Mouse (Mus musculus) forebrain, embryonic 14.5 days (tissue): ENCODE data around the gene Trim26. TPM values are rescaled to one million over a fixed set of nuclear protein-coding genes. Genes with fewer than 3 reads are reported as not detected.
"Not testable (repeated sequence)": the region's sequence is repeated elsewhere in the genome, so short reads cannot be mapped to it uniquely, and the experiment has no call there.

Experiments used
- ATAC-seq: fragments of 200-750 bp; cut with Nextera tagmentation; 2 replicates; pipeline ENCODE4 v1.8.0; 2017; ENCODE audit warnings: mild to moderate bottlenecking, moderate library complexity
- DNase-seq: peaks from one replicate; pipeline ENCODE4 v3.0.0-alpha.2; 2015; ENCODE audit warnings: low spot score
- H3K27ac ChIP-seq: fragments of 300-500 bp; sonication (generic); 2 replicates; pipeline ENCODE4 v1.5.1; 2014; ENCODE audit warnings: low read depth, mild to moderate bottlenecking, control low read depth, low read length, moderate library complexity
- H3K27me3 ChIP-seq: fragments of 300-500 bp; sonication (generic); replicated peaks from 2 replicates; pipeline ENCODE4 v1.6.1; 2014; ENCODE audit warnings: low read length, control low read depth, mixed read lengths; ENCODE audit not compliant: control insufficient read depth, insufficient read depth
- H3K36me3 ChIP-seq: fragments of 300-500 bp; sonication (generic); 2 replicates; pipeline ENCODE4 v1.6.1; 2014; ENCODE audit warnings: low read length, control low read depth; ENCODE audit not compliant: control insufficient read depth, insufficient read depth
- H3K4me1 ChIP-seq: fragments of 300-500 bp; sonication (generic); 2 replicates; pipeline ENCODE4 v1.6.1; 2014; ENCODE audit warnings: antibody characterized with exemption, low read length, control low read depth; ENCODE audit not compliant: control insufficient read depth, insufficient read depth
- H3K4me2 ChIP-seq: fragments of 300-500 bp; sonication (generic); 2 replicates; pipeline ENCODE4 v1.6.1; 2014; ENCODE audit warnings: mild to moderate bottlenecking, control low read depth, low read length
- H3K4me3 ChIP-seq: fragments of 300-500 bp; sonication (generic); 2 replicates; pipeline ENCODE4 v1.5.1; 2014; ENCODE audit warnings: low read depth, low read length, control low read depth
- H3K9ac ChIP-seq: fragments of 300-500 bp; sonication (generic); 2 replicates; pipeline ENCODE4 v1.6.1; 2014; ENCODE audit warnings: mild to moderate bottlenecking, low read length, control low read depth, moderate library complexity
- H3K9me3 ChIP-seq: fragments of 300-500 bp; sonication (generic); replicated peaks from 2 replicates; pipeline ENCODE4 v1.6.1; 2016; ENCODE audit warnings: low read length, control low read depth, mixed read lengths; ENCODE audit not compliant: control insufficient read depth
- WGBS: fragments of 180-500 bp; shearing (Covaris S2); extraction: QIAGEN DNeasy Blood & Tissue Kit; methylation state at CpG from one replicate; pipeline ENCODE4 v1.1.7; 2014; 5-methylcytosine and 5-hydroxymethylcytosine counted together
- polyA plus RNA-seq: library from polyadenylated mRNA; unstranded; fragments of >200 nt; fragmentation: Nextera tagmentation; extraction: Ambion mirVana; gene quantifications from 2 replicates; pipeline ENCODE4 v1.2.1, GENCODE M21; 2014

Trim26 gene
- polyA plus RNA-seq, 1 experiment from 2014 or later, result 21.7 TPM

GRCm38 (mm10) chr17:36890073-36890903 is 53.4 kb downstream of the Trim26 start, which contains the start of gene Trim40:
Gene Trim40, minus strand, starts transcription at chr17:36890123.
- 91% methylated on average over 5 of the region's 5 CpGs for WGBS
- no peak within 1 kb of the TSS for H3K4me2 ChIP-seq
- ATAC-seq, result no peak
- no peaks in the 10 kb centered on the region for H3K36me3 ChIP-seq
- no peak within 1 kb of the TSS for H3K27ac ChIP-seq
- H3K4me1 ChIP-seq, result no peaks in the 10 kb centered on the region
- no peak for DNase-seq
- no peak within 1 kb of the TSS for H3K9ac ChIP-seq
- H3K9me3 ChIP-seq, result no peaks in the 10 kb centered on the region
- no peaks in the 10 kb centered on the region for H3K27me3 ChIP-seq
- no peak within 1 kb of the TSS for H3K4me3 ChIP-seq

- not testable (repeated sequence) for H3K4me2 ChIP-seq, DNase-seq, H3K27me3 ChIP-seq, ATAC-seq, H3K4me3 ChIP-seq, H3K4me1 ChIP-seq, H3K27ac ChIP-seq, H3K9ac ChIP-seq, H3K36me3 ChIP-seq, H3K9me3 ChIP-seq
- 86% methylated on average over 1 of the region's 1 CpGs for WGBS
Measured at GRCm38 (mm10) chr17:36891496-36891895, 54.6 kb downstream of the Trim26 start.

GRCm38 (mm10) chr17:36892362-36892761 is 55.4 kb downstream of the Trim26 start:
- Histone ChIP-seq H3K9me3 (no peaks in the 10 kb centered on the region), H3K9ac (no peak overlapping the region), H3K4me1 (no peaks in the 10 kb centered on the region), H3K27me3 (no peaks in the 10 kb centered on the region), H3K27ac (no peak overlapping the region), H3K36me3 (no peaks in the 10 kb centered on the region), H3K4me3 (no peak overlapping the region), H3K4me2 (no peak overlapping the region)
- peak; percentile 69 for DNase-seq
- no peak for ATAC-seq
- 14% methylated on average over 2 of the region's 2 CpGs for WGBS

- no peak for DNase-seq
- ATAC-seq, result no peak
- H3K36me3 ChIP-seq, result no peaks in the 10 kb centered on the region
- no peaks in the 10 kb centered on the region for H3K9me3 ChIP-seq
- no peak overlapping the region for H3K4me3 ChIP-seq
- H3K27ac ChIP-seq, result no peak overlapping the region
- H3K4me1 ChIP-seq, result no peaks in the 10 kb centered on the region
- H3K27me3 ChIP-seq, result no peaks in the 10 kb centered on the region
- H3K4me2 ChIP-seq, result no peak overlapping the region
- 83% methylated on average over 5 of the region's 5 CpGs for WGBS
- H3K9ac ChIP-seq, result no peak overlapping the region
Measured at GRCm38 (mm10) chr17:36893387-36893786, 56.5 kb downstream of the Trim26 start.

GRCm38 (mm10) chr17:36896583-36896982 is 59.6 kb downstream of the Trim26 start:
- 77% methylated on average over 1 of the region's 1 CpGs for WGBS

GRCm38 (mm10) chr17:36897065-36897464 is 60.1 kb downstream of the Trim26 start:
- H3K27ac ChIP-seq, result no peak overlapping the region
- no peak overlapping the region for H3K9ac ChIP-seq
- DNase-seq, result no peak
- no peaks in the 10 kb centered on the region for H3K9me3 ChIP-seq
- no peak for ATAC-seq
- H3K4me3 ChIP-seq, result no peak overlapping the region
- no peak overlapping the region for H3K4me2 ChIP-seq
- no peaks in the 10 kb centered on the region for H3K36me3 ChIP-seq
- H3K27me3 ChIP-seq, result no peaks in the 10 kb centered on the region
- no peaks in the 10 kb centered on the region for H3K4me1 ChIP-seq

More at GRCm38 (mm10) chr17:36896583-36896982, 59.6 kb downstream of the Trim26 start:
- DNase-seq (peak; percentile 49), ATAC-seq (no peak)
- Histone ChIP-seq H3K4me3 (no peak overlapping the region), H3K4me2 (no peak overlapping the region), H3K27ac (no peak overlapping the region), H3K36me3 (no peaks in the 10 kb centered on the region), H3K4me1 (no peaks in the 10 kb centered on the region), H3K27me3 (no peaks in the 10 kb centered on the region), H3K9ac (no peak overlapping the region), H3K9me3 (no peaks in the 10 kb centered on the region)

GRCm38 (mm10) chr17:36897552-36898205 is 60.7 kb downstream of the Trim26 start, which contains the start of gene Trim31:
Gene Trim31, plus strand, starts transcription at chr17:36898118.
- H3K9ac ChIP-seq, result no peak within 1 kb of the TSS
- DNase-seq (no peak), ATAC-seq (no peak)
- H3K36me3 ChIP-seq, result no peaks in the 10 kb centered on the region
- no peak within 1 kb of the TSS for H3K4me2 ChIP-seq
- no peaks in the 10 kb centered on the region for H3K4me1 ChIP-seq
- H3K27me3 ChIP-seq, result no peaks in the 10 kb centered on the region
- no peak within 1 kb of the TSS for H3K27ac ChIP-seq
- H3K4me3 ChIP-seq, result no peak within 1 kb of the TSS
- WGBS, result 72% methylated on average over 6 of the region's 6 CpGs
- H3K9me3 ChIP-seq, result no peaks in the 10 kb centered on the region

GRCm38 (mm10) chr17:36899376-36899775 is 62.4 kb downstream of the Trim26 start:
- DNase-seq, result no peak
- ATAC-seq, result no peak
- H3K36me3 ChIP-seq, result no peaks in the 10 kb centered on the region
- H3K9ac ChIP-seq, result no peak overlapping the region
- H3K9me3 ChIP-seq, result no peaks in the 10 kb centered on the region
- 87% methylated on average over 4 of the region's 4 CpGs for WGBS
- no peaks in the 10 kb centered on the region for H3K27me3 ChIP-seq
- no peak overlapping the region for H3K4me3 ChIP-seq
- H3K4me2 ChIP-seq, result no peak overlapping the region
- no peaks in the 10 kb centered on the region for H3K4me1 ChIP-seq
- no peak overlapping the region for H3K27ac ChIP-seq

- DNase-seq, result no peak
- H3K9me3 ChIP-seq, result no peaks in the 10 kb centered on the region
- no peak overlapping the region for H3K4me2 ChIP-seq
- H3K4me1 ChIP-seq, result no peaks in the 10 kb centered on the region
- H3K27me3 ChIP-seq, result no peaks in the 10 kb centered on the region
- 82% methylated on average over 5 of the region's 5 CpGs for WGBS
- no peak for ATAC-seq
- no peak overlapping the region for H3K27ac ChIP-seq
- H3K9ac ChIP-seq, result no peak overlapping the region
- no peaks in the 10 kb centered on the region for H3K36me3 ChIP-seq
- no peak overlapping the region for H3K4me3 ChIP-seq
Measured at GRCm38 (mm10) chr17:36900001-36900400, 63.1 kb downstream of the Trim26 start.
